Mouse (Mus musculus): ENCODE data around the gene Best1.

Gene Best1

GRCm38 (mm10) chr19:10025169-10025875 lies 23.9 kb upstream of the Best1 start:
- in situ Hi-C loops (cut with MboI, MseI), result no loop called here

- in situ Hi-C loops (cut with MboI, MseI), result no loop called here
Measured at GRCm38 (mm10) chr19:10023304-10023758, 21.9 kb upstream of the Best1 start.

- in situ Hi-C loops (cut with MboI, MseI), result no loop called here
Measured at GRCm38 (mm10) chr19:10022414-10023303, 21.2 kb upstream of the Best1 start.

- in situ Hi-C loops (cut with MboI, MseI), result no loop called here
Measured at GRCm38 (mm10) chr19:10021981-10022380, 20.5 kb upstream of the Best1 start.

GRCm38 (mm10) chr19:10019214-10019760 lies 17.9 kb upstream of the Best1 start:
- in situ Hi-C loops (cut with MboI, MseI), result no loop called here

- in situ Hi-C loops (cut with MboI, MseI), result no loop called here
Measured at GRCm38 (mm10) chr19:10018527-10018818, 17.0 kb upstream of the Best1 start.

- in situ Hi-C loops (cut with MboI, MseI), result no loop called here
Measured at GRCm38 (mm10) chr19:10017637-10018526, 16.4 kb upstream of the Best1 start.

- in situ Hi-C loops (cut with MboI, MseI), result no loop called here
Measured at GRCm38 (mm10) chr19:10016151-10016550, 14.7 kb upstream of the Best1 start.

GRCm38 (mm10) chr19:10015442-10015841 lies 14.0 kb upstream of the Best1 start:
- in situ Hi-C loops (cut with MboI, MseI), result no loop called here

- in situ Hi-C loops (cut with MboI, MseI), result no loop called here
Measured at GRCm38 (mm10) chr19:10014824-10015223, 13.4 kb upstream of the Best1 start.

GRCm38 (mm10) chr19:10013913-10014312 lies 12.5 kb upstream of the Best1 start:
- in situ Hi-C loops (cut with MboI, MseI), result no loop called here

GRCm38 (mm10) chr19:10013348-10013747 lies 11.9 kb upstream of the Best1 start:
- in situ Hi-C loops (cut with MboI, MseI), result no loop called here

- in situ Hi-C loops (cut with MboI, MseI), result no loop called here
Measured at GRCm38 (mm10) chr19:10012827-10013278, 11.4 kb upstream of the Best1 start.

- in situ Hi-C loops (cut with MboI, MseI), result no loop called here
Measured at GRCm38 (mm10) chr19:10011408-10011807, 10.0 kb upstream of the Best1 start.

GRCm38 (mm10) chr19:10003696-10004095 lies 2.3 kb upstream of the Best1 start:
- in situ Hi-C loops (cut with MboI, MseI), result no loop called here

- in situ Hi-C loops (cut with MboI, MseI), result no loop called here
Measured at GRCm38 (mm10) chr19:10000330-10000729, 1.1 kb downstream of the Best1 start.

GRCm38 (mm10) chr19:9998736-9999486 lies 2.5 kb downstream of the Best1 start:
- in situ Hi-C loops (cut with MboI, MseI), result no loop called here

GRCm38 (mm10) chr19:9998063-9998416 lies 3.4 kb downstream of the Best1 start:
- in situ Hi-C loops (cut with MboI, MseI), result no loop called here

GRCm38 (mm10) chr19:9997204-9998062 lies 4.0 kb downstream of the Best1 start:
- in situ Hi-C loops (cut with MboI, MseI), result no loop called here

Measured in T-helper 1 cell (primary cell).